Mouse (Mus musculus): Measurements from ENCODE around the gene Atf5.

Atf5 gene

DNA sequence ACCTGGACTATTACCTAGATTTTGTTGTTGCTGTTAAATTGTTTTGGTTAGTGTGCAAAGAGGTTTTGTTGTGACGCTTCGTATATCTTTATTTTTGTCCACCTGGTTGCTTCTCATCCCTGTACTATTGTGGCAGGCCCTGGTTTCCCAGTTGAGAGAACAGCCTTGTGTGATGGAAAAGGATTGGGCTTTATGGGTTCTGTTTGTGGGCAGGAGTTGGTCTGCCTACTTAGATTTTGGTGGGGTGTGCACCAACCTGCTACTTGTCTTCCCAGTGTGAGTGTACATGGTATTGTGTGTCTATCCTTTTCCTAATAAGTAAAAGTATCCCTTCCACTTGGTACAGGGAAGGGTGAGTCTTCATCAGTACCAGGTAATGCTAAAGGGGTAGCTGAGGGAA, 2.9 kb upstream of the Atf5 start:
- DNase-seq: no peak

DNA sequence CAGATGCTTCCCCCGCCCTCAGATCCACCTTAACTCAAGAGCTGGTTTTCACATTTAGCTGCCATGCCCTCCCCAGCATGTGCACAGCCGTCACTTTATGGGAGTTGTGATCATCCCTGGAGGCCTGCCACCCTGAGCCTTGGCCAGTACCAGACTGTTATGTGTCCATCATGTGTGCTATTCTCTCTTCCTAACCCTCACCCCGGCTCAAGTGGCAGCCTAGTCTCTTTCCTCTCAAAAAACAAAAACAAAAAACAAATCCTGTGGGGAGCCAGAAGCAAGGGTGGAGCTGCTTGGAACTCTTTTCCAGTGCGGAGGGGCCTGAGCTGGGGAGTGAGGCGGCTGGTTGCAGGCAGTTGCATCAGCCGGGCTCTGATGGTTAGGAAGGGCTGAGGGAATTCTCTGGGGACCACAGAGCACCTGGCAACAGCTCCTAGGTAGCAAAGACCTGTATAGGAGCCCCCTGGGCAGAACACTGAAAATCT, 2.3 kb upstream of the Atf5 start:
- DNase-seq: no peak

DNA sequence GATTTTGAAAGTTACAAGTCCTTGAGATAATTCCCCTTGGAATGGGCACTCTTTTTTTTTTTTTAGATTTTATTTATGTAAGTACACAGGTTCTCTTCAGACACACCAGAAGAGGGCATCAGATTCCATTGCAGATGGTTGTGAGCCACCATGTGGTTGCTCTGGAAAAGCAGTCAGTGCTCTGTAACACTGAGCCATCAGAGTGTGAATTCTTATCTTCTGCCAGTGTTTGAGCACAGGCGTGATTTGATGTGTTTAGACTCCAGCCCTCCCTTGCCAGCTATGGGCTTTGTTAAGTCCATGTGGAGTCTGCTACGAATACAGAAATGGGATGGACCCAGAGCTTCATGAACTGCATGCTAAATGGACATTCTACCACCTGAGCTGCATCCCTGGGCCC, 1.7 kb upstream of the Atf5 start:
- DNase-seq: no peak

DNA sequence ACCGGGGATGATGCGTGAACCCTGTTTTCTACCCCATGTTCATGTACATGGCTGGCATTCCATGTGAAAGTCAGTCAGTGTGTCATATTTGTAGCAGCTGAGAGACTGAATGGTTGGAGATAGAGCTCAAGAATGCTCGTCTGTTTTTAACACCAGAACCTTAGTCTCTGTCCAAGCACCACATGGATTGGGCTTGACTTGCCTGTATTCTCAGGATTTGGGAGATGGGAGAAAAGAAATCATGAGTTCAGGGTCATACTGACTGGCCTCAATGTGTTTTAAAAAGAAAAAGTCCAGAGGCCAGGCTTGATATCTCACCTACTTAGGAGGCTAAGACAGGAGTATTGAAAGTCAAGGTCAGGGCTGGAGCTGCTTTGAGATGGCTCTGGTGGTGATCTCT, 983 bp upstream of the Atf5 start:
- no peak for DNase-seq

DNA sequence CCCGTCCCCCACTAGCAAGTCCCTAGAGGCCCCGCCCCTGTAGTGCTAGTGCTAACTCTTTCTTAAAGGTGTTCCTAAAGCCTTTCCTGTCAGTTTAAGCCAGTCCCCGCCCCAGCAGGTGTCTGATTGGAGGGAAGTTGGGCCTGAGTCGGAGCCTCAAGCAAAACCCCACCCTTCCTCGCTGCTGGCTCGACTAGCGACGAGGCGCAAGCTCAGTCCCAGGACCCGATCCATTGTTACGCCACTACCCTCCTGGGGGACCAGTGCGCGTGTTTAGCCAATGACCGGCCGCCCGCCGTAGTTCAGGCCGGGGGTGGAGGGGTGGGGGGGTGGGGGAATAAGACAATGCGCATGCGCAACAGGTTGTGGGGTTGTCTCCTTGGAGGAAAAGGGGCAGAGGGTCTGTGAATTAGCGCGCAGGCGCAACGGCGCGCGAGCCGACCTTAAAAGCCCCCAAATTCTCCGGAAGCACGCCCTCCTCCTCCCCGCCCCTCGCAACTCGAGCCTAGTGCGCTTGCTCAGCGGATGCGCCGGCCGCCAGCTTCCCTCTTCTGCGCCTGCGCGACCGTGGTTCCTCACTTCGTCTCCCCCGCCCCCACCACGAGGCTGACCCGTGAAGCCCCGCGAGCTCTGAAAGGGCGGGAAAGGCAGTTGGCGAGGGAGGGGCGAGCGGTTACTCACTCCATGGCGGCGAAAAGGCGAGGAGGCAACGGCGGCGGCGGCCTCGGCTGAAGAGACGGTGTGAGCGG, 563 bp downstream of the Atf5 start, which contains the start of the genes Nup62 and Il4i1:
Nup62 (plus strand) TSS at position 368 of the 749 bp plus-strand sequence.
Il4i1 (plus strand) TSS at position 667 of the 749 bp plus-strand sequence.
- peak; percentile 98 to 99 for DNase-seq

DNA sequence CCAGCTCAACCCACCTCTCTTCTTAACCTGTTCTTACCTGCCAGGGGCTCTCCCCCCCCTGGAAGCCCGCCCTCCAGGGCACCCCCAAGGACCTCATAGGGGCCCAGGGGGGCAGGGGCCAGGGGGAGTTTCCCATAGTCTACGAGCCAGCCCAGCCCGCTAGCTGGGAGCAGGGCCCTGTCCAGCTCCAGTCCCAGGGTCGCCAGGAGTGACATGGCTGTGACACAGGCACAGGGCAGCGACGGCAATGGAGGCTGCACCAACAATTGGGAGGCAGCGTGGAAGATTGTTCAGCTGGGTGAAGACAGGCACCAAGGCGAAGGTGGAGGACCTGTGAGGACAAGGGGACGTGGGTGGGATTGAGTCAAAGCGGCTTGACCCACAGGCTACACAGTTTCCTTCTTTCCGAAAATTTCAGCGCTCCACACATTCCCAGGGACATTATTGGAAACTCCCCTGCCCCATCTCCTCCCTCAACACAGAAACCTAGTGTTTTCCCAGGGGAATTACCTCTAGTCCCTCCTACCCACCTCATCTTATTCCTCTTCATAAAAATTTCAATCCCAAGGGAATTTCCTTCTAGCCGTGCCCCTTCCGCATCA, 1.4 kb downstream of the Atf5 start:
- DNase-seq: peak; percentile 29 to 47

DNA sequence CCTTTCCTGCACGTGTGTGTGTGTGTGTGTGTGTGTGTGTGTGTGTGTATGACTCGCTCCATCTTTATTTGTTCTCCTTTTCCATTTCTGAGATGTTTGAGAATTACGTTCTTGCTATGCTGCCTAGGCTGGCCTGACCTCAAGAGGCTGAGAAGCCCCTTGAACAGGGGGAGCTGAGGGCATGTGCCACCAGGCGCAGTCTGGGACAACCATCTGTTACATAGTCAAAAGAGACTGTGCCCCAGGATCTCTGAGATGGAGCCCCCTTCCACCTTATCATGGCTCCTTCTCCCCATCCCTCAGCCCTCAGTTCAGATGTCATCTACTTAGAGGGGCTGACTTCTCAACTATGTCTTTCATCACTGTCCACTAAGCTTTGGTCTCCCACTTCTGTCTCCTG, 2.0 kb downstream of the Atf5 start:
- DNase-seq: no peak

DNA sequence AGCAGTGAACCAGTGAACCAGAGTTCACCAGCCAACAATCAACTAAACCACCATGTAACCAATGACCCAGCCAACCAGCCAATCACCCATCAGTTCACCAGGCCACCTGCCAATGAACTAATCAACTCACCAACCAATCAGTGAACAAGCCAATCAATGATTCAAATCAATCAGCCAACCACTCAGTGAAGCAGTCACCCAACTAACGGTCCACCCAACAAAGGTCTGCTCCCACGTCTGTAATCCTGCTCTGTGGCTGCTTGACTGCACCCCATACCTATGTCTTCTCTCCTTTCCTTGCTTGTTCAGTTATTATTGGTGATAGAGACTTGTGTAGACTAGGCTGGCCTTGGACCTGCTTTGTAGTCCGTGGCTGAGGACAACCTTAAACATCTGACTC, 2.5 kb downstream of the Atf5 start:
- no peak for DNase-seq

DNA sequence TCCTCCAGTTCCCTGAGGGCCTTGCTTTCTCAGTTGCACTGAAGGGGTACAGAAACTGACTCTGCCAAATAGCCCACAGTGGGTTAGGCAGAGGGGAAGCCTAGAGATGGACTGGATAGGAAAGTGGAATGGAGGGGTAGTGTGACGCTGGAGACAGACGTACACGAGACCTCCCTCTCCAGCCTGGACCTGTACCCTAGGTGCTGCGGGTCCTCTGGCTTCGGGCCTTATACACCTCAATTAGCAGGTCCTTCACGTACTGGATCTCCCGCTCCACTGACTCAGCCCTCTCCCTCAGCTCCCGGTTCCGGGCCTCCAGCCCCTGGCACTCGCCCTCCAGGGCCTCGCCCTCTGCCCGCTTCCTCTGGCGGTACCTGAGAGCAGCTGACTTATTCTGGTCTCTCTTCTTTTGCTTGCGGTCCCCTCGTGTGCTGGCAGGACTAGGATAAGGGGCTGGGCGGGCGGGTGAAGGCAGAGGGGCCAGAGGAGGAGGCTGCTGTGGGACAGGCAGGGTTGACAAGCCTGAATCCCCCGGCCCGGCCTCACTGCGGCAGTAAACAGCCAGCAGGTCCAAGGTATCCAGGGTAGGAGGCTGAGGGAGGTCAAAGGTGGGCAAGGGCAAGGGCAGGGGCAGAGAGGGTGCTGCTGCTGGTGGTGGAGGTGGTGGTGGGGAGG, 3.7 kb downstream of the Atf5 start:
- DNase-seq: no peak

DNA sequence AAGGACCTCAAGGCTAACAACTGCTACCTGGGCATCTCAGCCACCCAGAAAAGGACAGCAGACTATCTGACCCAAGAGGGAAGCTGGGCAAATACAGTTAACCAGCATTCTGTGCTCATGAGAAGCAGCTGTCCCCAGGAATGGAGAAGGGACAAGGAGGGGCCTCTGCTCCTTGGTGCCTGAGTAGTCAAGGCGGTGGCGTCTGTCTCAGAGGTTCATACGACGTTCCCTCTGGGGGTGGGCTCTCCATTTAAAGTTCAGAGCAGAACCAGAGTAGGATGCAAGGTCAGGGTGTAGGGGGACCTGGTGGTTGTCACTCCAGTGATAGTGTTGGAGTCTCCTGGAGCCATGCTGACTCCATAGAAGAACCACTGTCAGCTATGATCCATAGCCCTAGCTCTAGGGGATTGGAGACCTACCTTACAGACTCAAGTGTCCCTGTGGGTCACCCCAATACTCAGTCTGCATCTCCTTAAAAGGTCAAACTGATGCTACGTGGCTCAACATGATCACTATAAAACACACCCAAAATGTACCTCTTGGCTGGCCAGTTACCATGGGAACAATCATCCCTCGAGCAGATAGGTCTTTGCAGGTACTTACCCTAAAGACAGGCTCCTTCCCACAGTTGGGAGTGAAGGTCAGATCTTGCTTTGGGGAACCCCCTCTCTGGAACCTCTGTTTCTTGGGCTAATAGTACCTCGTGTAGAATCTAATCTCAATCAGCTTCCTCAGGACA, 5.5 kb downstream of the Atf5 start:
- no peak for DNase-seq

DNA sequence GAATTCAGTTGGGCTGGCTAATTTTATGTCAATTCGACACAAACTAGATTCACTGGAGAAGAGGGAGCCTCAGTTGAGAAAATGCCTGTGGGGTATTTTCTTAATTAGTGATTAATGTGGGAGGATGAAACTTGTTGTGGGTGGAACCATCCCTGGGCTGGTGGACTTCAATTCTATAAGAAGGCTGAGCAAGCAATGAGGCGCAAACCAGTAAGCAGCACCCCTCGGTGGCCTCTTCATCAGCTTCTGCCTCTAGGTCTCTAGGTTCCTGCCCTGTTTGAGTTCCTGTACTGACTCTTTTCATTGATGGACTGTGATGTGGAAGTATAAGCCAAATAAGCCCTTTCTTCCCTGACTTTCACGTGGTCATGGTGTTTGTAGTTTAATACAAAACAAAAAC, 6.1 kb downstream of the Atf5 start:
- DNase-seq: no peak

DNA sequence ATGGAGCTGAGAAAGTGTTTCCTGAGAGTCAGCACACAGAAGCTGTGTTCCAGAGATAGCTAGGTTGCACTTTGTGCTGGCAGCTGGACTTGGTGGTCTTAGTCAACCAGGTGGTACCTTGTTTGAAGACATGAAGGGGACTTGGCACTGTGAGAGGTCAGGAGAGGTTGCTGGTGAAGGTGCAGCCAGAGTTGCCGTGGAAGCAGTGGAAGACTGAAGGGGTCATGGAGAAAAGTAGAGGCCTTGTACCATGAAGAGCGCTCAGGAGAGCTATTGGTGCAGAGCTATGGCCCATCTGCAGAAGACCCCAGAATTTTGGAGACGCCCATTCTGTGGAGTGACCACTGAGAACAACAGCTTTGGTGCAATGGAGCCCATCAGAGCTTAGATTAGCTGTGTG, 7.0 kb downstream of the Atf5 start:
- no peak for DNase-seq

DNA sequence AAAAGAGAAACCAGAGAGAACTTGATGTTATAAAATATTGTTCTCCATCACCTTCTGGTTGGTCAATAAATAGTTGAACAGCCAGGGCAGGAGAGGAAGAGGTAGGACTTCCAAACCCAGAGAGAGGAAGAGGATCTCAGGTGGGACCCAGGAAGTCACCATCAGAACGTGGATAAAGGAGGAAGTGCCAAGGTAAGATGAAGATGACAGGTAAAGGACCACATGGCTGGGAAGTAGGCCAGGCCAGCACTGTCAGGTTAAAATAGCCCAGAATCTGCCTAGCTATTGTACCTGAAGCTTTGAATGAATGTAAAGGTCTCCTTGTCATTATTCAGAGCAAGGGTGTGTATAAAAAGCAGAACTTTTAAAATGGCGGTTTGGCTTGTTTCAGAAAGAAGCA, 7.5 kb downstream of the Atf5 start:
- no peak for DNase-seq

DNA sequence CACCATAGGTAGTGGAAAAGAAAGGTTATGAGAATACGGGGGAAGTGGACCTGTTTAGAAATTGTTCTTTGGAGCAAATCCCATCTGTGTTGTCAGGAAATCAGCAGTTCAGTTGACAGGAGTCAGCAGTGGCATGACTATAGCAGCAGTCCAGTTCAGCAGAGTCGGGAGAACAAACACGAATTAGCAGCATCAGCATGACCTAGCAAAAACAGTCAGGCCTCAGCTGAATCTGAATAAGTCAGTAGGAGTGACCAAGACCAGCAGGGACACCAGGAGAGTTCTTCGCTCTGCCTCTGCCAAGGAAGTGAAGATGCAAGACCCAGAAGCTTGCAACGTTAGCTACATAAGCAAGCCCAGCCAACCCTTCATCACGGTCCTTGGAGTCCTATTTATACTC, 23.7 kb downstream of the Atf5 start:
- no peak for DNase-seq

DNA sequence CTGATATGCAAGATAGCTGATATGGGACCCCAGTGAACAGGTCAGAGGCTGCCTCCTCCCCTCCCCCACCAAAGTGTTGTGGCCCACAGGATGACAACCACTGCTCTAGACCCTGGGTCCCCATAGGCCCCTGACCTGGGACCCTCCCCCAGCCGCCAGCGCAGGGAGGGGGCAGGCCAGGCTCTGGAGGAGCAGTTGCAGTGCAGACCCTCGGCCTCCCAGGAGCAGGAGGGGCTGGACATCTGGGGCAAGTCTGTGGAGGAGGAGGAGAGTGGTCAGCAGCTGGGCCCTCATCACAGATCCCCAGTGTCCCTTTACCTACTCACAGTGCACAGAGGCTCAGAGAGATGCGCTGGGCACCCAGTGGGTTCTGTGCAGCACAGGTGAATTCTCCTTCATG, 26.4 kb downstream of the Atf5 start:
- DNase-seq: no peak

DNA sequence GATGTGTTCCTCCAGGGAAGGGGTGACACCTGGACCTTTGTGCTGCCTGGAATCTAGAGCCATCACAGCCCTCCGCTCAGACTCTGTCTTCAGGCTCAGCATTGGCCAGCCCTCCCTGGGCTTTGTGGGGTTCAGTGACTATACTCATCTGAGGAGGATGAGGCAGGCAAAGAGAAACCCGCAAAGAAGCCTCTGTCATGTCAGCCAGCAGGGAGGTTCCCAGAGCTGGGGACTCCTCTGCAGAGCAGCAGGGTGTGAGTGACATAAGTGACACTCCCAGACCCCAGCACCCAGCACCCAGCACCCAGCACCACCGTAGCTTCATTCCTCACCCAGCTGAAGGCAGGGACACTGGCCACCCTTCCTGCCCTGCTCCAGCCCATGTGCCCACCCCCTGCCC, 26.9 kb downstream of the Atf5 start:
- DNase-seq: no peak

DNA sequence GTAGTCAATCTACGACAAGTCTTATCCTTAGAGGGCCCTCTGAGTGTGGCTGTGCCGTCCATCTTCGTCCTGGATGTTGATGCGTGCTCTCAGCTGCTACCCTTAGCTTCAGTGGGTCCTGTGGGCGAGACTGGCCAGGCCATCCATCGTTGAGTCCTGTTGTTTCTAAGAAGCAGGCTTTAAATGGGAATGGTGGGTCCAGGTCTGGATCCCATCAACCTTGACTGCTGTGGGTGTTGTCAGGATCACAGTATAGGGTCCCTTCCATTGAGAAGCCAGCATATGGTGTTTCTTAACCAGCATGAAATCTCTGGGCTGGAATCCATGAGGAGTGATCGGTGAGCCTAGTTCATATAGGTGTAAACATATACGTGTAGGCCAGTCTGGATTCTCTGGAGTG, 36.4 kb downstream of the Atf5 start:
- DNase-seq: no peak

DNA sequence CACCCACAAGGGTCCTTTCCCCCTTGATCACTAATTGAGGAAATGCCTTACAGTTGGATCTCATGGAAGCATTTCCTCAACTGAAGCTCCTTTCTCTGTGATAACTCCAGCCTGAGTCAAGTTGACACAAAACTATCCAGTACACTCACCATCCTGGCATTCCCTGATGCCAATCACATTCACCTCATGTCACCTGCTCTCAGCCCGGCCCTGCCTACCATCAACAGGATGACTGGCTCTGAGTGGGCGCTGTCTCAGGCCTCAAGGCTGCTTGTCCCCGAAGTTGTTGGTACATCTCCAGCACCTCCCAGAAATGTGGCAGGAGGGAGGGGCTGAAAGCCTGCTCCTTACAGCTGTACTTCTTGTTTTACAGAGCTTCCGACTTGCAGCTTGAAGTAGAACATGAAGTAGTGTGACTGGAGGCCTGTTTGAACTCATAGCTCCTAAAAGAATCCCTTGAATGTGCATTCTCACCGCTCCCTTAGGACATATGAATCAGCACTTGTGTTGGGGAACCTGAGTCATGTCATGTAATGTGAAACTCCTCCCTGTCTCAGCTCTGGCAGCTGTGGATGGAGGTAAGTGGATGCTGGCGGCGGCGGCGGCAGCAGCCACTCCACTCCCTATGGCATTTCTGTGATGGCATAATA, 39.5 kb downstream of the Atf5 start:
- DNase-seq: no peak

DNA sequence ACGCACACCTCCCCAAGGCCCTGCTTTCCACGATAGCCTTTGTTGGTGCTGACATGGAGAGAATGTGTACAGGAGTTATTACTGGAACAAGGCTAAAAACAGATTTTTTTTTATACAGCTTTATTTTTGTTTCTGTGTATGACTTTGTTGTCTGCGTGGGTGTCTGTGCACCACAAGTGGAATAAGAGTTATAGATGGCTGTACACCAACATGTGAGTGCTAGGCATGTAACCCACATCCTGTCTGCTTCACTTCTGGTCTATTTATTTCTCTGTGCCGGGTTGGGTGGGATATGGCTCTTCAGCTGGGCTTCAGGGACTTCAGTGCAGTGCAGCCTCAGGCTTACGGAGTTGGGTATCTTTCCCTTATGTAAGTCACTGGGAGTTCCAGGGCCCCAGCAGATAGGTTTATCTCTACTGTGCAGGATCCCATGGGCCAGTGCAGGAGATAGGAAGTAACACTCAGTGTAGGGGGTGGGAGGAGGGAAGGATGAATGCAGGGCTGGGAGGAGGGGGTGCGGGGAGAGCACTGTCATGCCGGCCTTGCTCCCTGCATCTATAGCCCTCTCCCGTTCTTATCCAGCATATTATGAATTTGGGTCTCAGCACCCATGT, 43.8 kb downstream of the Atf5 start:
- no peak for DNase-seq

DNA sequence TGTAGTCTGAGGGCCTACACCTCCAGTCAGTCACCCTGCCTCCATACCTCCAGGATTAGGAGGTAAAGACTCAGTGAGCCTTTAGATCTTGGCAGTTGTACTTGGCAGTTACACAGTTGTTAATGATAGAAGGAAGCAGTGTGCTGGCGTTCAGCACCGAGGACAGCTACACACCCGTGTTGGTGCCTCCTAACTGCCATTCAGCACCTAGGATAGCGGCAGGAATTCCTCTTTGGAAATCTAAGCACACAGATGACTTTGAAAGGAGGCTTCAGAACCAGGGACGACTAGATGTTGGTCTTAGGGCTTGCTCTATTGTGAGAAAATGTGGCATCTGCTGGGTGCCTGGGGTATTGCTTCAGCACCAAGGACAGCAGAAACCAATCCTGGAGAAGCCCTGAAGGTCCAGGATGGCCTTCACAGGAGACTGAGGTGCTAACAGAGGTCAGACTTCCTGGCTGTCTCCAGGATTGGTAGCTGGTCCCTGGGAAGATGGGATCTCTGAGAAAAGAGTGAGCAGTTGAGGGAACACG, 46.3 kb downstream of the Atf5 start:
- DNase-seq: no peak

DNA sequence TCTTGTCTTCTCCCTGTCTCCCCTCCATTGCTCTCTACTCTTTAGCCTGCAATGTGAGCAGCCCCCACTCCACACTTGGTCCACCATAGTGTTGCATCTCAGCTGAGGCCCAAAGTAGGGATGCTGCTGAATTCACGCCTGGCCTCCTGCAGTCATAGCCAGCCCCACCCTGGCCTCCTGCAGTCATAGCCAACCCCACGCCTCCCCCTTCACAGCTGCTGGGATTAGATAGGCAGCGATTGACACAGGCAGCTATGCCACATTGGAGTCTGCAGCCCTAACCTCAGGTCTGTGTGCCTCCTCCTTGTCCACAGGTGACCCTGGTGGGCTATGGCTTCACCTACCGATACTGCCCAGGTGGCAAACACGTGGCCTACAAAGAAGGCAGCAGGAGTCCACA, 48.3 kb downstream of the Atf5 start:
- no peak for DNase-seq
